Mouse (Mus musculus) layer of hippocampus, postnatal 14 days (tissue): ENCODE data around the gene Prmt8. TPM values are rescaled to one million over a fixed set of nuclear protein-coding genes. Genes with fewer than 3 reads are reported as not detected.

Experiments
- DNase-seq, 2 experiments: peaks; one replicate each; pipeline ENCODE4 v3.0.0; 2021 to 2022; ENCODE audit warnings: low spot score in 2 of 2, mixed read lengths in 1 of 2
- long read RNA-seq, 2 experiments: library from polyadenylated mRNA; stranded (forward); transcript quantifications; one replicate each; pipeline ENCODE4 v2.0.0; 2021
- total RNA-seq, 2 experiments: library from RNA; stranded (reverse); gene quantifications; 2 replicates each; pipeline ENCODE4 v1.2.3; 2021

Gene Prmt8
- 10 to 100 TPM; 85.2 to 90.9 TPM for total RNA-seq
- long read RNA-seq, experiment 1, transcript Prmt8-201 (10 exons, 2,724 nt), result major isoform, 80 of 92 reads
- long read RNA-seq, experiment 1, partial matches to known transcripts, result 7 of 92 reads
- long read RNA-seq, experiment 1, other reads (novel, unspliced or antisense), result 5 of 92 reads
- long read RNA-seq, experiment 2, transcript Prmt8-201 (10 exons, 2,724 nt), result major isoform, 68 of 88 reads
- long read RNA-seq, experiment 2, partial matches to known transcripts, result 1 of 88 reads
- long read RNA-seq, experiment 2, other reads (novel, unspliced or antisense), result 19 of 88 reads

- peak; percentile 60 to 76 for DNase-seq
Measured at GRCm38 (mm10) chr6:127769275-127770156, at the start of gene Prmt8. Prmt8 (minus strand) TSS chr6:127769472.

GRCm38 (mm10) chr6:127803046-127803729, 33.9 kb upstream of the Prmt8 start:
- peak; percentile 30 to 47 for DNase-seq

- DNase-seq, result no peak
Measured at GRCm38 (mm10) chr6:127802211-127802610, 32.9 kb upstream of the Prmt8 start.

GRCm38 (mm10) chr6:127790023-127790422, 20.8 kb upstream of the Prmt8 start:
- DNase-seq, result no peak

- peak; percentile 35 to 87 for DNase-seq
Measured at GRCm38 (mm10) chr6:127770806-127771205, 1.5 kb upstream of the Prmt8 start.

GRCm38 (mm10) chr6:127768621-127769274, 524 bp downstream of the Prmt8 start:
- DNase-seq, result peak; percentile 42 to 44

GRCm38 (mm10) chr6:127767706-127768493, 1.4 kb downstream of the Prmt8 start:
- DNase-seq, result peak in 1 of 2 experiments; percentile 68

- peak in 1 of 2 experiments; percentile 64 for DNase-seq
Measured at GRCm38 (mm10) chr6:127767201-127767705, 2.0 kb downstream of the Prmt8 start.

- peak; percentile 44 to 56 for DNase-seq
Measured at GRCm38 (mm10) chr6:127766641-127767200, 2.6 kb downstream of the Prmt8 start.

- DNase-seq, result peak; percentile 37 to 55
Measured at GRCm38 (mm10) chr6:127766041-127766604, 3.1 kb downstream of the Prmt8 start.

- DNase-seq, result peak in 1 of 2 experiments; percentile 46
Measured at GRCm38 (mm10) chr6:127765573-127765972, 3.7 kb downstream of the Prmt8 start.

- no peak for DNase-seq
Measured at GRCm38 (mm10) chr6:127758264-127758663, 11.0 kb downstream of the Prmt8 start.

- DNase-seq, result no peak
Measured at GRCm38 (mm10) chr6:127757667-127758167, 11.6 kb downstream of the Prmt8 start.

- no peak for DNase-seq
Measured at GRCm38 (mm10) chr6:127756856-127757255, 12.4 kb downstream of the Prmt8 start.

- no peak for DNase-seq
Measured at GRCm38 (mm10) chr6:127753228-127753627, 16.0 kb downstream of the Prmt8 start.

GRCm38 (mm10) chr6:127752681-127753080, 16.6 kb downstream of the Prmt8 start:
- DNase-seq, result no peak

- no peak for DNase-seq
Measured at GRCm38 (mm10) chr6:127751499-127751898, 17.8 kb downstream of the Prmt8 start.

GRCm38 (mm10) chr6:127748793-127749192, 20.5 kb downstream of the Prmt8 start:
- no peak for DNase-seq

- DNase-seq, result no peak
Measured at GRCm38 (mm10) chr6:127742290-127742689, 27.0 kb downstream of the Prmt8 start.
